Mouse (Mus musculus): Measurements from ENCODE around the gene Gpr37.

The Gpr37 gene

DNA sequence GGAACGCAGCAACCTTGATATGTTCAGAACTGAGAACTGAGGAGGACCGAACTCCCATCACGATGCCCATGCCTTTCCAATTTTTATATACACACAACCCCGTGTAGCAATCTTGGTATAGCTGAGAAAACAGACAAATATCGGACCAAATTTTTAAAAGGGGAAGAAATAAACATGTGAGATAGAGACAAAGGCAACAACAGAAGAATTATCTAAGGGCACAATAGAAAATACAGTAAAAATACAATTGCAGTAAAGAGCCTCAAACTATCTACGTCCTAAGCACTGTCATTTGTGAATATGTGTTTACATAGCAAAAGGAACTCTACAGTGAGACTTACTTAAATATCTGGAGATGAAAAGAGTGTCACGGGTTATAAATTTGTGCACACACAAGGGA lies at the start of gene Gpr37:
Gpr37 (minus strand) TSS at position 101 of the 400 bp plus-strand sequence.
- DNase-seq (ENCODE audit: low spot score in 2 of 2), result no peak

DNA sequence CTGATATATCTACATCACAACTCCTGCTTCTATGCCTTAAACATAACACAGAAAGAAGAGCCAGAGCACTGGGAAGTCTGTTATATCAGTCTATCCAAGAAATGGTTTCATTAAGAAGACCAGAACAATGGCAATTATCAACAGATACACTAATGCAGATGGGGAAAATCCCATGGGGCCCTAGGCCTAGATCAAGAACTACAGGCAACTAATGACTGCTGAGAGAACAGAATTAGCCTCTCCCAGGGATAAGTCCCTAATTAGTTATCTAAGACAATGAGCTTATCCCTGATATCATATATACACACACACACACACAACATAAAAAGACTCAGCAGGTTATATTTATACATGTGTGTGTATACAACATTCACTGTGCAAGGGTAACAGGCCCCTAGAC lies 46.0 kb upstream of the Gpr37 start:
- no peak for DNase-seq (ENCODE audit: low spot score in 2 of 2)

DNA sequence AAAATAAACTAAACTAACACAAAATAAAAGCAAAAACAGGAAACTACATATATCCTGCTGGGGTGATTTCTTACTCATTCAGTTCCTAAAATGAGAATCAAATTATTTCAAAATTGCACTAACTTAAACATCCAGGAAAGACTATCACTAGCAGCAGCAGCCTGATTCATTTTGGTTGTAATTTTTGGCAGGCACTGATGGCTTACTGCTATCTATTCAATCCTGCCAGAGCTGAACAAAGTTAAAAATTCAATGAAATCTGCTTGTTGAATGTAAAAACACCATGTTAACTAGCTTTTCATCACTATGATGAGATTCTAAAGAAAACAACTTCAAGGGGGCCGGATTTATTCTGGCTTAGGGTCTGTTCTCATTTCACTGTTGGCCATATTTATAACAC lies 36.0 kb upstream of the Gpr37 start:
- no peak for DNase-seq (ENCODE audit: low spot score in 2 of 2)

DNA sequence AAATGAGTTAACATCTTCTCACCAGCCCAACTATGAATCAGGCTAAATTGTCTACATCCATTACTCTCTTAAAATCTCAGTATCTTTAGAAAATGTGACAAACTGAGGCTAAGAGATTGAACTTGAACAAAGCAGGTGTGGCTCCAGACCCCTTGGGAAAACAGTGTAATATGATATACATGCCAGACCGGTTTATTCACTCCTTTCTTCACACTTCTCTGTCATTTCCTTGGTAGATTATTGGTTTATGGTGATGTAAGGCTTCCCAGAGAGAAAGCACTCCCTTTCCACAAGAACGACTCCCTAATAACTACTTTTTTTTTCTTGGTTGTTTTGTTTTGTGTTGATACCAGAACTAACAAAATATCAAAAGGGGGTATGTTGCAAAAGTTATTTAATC lies 20.1 kb upstream of the Gpr37 start:
- no peak for DNase-seq (ENCODE audit: low spot score in 2 of 2)

DNA sequence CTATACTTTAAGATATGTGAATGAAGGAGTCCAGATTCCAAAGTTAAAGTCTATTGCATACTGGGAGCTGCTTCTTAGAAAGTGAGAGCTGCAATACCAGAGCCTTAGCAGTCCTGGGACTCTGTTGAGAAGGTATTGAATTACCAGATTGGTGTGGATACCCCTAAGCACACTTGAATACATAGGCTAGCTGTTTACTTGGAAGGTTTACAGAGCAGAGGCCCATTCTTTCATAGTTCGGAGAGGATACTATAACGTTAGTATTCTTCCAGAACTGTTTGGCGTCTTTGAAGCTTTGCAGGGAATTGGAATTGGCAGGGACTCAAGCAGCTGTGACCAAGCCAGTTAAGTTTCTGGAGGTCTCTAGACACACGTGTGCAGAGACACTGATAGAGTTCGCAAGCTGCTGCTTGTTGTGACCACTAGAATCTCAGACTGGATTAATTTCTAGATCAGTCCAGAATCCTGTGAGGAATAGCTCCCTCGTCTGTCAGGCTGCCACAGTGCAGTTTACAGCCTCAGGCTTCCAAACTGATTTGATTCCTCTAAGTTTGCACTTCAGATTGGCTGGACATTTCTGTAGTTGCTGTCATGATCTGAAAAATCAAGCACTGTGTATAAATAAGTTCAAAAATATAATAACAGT lies 18.8 kb upstream of the Gpr37 start:
- DNase-seq (ENCODE audit: low spot score in 2 of 2), result no peak

DNA sequence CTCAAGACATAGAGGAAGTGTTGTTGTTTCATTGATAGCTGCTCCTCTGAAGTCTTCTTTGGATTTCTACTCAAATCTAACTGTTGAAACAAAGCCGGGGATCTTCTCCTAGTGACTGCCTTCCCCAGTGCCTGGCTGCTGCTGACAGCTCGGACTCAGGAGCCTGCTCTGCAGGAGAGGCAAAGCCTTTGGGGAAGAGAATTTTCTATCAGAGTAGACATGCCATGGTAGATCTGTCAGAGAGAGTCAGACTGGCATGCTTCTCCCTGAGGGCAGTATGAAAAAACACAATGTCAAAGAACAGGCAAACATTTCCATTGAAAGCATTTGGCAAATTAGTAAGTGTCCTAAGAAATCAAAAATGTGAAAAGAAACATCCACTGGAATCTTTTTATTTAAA lies 9.4 kb upstream of the Gpr37 start:
- DNase-seq (ENCODE audit: low spot score in 2 of 2), result no peak

DNA sequence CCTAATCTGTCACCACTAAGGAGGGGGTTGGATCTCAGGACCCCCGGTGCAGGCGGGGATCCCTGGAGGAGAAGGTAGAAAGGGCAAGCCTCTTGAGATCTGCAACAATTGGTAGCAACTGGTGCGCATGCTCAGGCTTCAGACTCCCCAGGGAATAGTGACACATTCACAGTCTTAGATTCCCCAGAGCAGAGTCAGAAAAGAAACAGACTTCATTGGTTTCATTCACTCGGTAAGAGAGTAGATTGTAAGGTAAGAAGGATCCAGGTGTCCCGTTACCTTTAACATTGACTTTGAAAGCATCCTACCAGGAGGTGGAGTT lies 284 bp downstream of the Gpr37 start:
- no peak for DNase-seq (ENCODE audit: low spot score in 2 of 2)

DNA sequence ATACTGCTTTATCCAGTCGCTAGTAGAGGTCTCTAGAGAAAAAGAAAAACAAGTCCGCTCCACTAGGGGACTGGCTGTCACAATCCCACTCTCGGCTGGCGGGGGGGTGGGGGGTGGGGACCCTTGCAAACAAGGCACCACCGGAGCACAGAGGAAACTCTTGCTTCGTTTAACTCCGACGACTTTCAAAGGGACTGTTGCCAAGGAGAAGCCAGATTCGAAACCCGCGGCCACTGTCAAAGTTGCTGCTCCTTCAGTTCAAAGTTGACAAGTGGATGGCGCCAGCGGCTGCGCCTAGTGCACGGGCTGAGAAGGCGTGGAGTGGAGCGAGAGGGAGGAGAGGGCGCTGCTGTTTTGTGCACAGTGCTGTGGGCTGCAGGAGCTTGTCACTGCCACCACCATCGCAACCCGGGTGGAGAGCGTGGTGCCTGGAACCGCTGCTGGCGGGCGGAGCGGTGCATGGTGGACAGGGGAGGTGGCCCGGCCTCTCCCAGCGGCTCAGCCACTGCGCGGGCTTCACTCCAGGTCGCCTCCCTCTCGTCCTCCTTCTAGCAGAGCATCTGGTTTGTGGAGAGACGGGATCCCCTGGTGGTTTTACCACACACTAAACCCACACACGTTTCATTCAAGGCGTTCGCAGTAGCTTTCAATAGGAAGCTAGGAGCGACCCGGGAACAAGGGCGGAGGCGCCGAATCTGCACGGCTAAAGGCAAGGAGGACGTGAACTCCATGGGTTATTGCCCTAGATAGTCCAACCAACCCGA lies 827 bp downstream of the Gpr37 start:
- DNase-seq (ENCODE audit: low spot score in 2 of 2), result no peak

DNA sequence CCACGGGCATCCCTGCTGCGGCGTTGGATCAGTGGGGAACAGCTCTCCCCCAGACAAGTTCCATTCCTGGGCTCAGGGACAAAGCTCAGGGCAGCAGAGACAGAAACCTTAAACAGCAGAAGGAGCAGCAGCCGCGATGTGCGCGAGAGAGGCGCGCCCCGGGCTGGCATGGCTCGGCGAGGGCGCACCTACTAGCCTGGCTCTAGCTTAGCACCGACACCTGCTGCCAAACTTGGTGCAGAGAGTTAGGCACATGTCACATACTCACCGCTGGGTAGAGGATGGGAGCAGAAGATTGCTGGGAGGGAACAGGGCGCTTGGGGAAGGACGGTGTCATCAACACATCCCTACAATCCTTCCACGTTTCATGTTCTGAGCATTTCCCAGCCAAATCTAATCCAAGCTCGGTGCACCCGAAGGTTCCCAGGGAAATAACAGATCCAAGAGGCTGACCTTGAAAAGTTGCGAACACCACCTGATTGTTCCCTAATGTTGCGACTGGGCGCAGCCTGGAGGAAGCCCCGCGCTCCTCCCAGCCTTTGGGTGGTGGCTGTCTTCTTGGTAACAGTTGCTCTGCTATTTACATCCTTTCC lies 1.5 kb downstream of the Gpr37 start:
- no peak for DNase-seq (ENCODE audit: low spot score in 2 of 2)

DNA sequence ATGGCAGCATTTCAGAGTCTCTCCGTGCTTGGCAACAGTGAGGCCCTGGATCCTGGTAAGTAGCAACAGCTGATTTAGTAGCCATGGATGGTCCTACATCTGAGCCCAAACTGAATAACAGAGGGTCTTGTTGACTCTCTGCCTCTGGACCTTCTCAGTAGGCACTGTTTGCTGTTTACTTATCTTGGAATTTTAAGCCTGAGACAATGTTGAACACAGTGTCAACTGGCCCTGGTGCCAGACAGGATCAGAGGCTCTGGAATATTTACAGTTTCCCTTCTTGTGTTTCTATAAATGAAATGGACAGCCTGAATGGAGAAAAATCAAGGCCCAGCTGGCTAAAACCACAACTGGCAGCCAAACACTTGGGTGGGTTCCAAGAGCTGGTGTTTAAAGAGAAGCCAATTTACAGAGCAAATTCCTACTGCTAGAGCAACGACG lies 3.7 kb downstream of the Gpr37 start:
- no peak for DNase-seq (ENCODE audit: low spot score in 2 of 2)

DNA sequence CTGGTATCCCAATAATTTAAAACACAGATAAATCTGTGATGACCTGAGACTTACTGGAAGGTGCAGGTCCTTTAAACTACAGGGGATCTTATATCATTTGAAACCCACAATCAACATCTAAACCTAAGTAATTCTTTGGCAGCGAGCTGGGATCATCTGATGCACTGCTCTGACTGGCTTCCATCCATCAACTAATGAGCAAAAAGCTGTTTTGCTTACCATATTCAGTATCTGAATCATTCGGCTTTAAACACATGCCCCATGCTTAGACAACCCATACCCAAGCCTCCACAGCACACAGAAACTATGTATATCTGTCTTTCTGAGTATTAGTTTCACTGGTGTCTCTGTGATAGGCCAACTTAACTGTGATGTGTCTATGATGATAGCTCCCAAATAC lies 6.1 kb downstream of the Gpr37 start:
- no peak for DNase-seq (ENCODE audit: low spot score in 2 of 2)

DNA sequence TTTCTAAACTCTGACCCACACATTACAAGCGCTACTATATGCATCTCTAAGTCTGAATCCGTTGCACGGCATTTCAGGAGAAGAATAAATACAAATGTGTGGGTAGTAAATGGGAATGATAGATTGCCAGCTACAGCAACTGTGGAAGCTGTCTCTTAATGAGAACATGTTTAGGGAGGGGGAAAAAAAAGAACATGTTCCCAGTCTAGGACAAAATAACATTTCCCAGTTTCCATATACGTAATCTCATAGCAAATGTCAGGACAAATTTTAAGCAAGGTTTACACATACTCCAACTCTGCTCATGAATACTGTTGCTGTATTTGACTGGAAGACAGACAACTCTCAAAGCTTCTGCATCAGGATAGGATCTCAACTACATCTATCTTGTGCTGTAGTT lies 15.4 kb downstream of the Gpr37 start:
- DNase-seq (ENCODE audit: low spot score in 2 of 2), result no peak

DNA sequence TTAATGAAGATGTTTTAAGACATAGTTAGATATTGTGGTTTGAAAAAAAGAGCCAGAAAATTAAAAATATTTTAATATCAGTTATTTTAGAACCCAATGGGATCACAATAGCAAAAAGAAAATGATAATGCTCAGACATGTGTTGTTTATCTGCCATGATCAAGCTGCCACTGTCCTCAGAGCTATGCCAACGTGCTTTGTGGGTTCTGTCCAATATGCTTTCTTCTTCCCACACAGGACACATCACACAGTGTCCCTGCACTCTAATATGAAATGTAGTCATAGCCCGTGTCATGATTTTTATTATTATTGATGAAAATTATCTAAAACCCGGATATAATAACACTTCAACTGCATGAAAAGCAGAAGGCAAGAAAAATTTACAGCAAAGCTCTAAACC lies 16.7 kb downstream of the Gpr37 start:
- DNase-seq (ENCODE audit: low spot score in 2 of 2), result no peak

DNA sequence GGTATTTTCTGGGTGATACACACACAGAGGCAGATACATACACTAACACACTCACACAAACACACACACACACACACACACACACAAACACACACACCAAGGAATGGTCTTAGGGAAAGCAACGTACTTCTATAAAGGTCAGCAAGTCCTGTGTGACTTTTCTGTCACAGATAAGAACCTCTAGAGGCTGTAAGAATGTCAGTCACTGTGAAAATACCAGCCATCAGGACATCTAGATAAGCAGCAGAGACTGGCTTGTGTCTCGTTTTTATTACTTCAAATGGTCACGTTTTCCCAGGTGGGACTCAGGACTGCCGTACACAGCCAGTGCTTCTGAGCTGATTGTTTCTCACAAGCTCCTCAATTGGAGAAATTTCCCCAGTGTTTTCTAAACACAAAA lies 20.4 kb downstream of the Gpr37 start:
- no peak for DNase-seq (ENCODE audit: low spot score in 2 of 2)

DNA sequence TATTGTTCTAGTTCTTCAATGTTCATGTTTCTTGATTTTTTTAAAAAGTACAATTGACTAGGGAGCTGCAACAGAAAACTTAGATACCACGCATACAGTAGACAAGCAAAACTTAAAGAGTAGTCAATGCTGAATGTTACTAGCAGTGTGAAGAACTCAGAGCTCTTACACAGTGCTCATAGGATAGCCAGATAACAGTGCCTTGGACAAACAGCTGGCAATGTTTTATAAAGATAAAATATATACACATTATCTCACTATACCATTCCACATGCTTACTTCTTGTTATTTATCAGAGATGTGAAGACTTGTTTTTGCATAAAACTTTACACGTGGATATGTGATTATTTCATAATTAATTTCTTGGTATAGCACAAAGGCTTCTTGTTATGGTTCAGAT lies 26.6 kb downstream of the Gpr37 start:
- DNase-seq (ENCODE audit: low spot score in 2 of 2), result no peak

DNA sequence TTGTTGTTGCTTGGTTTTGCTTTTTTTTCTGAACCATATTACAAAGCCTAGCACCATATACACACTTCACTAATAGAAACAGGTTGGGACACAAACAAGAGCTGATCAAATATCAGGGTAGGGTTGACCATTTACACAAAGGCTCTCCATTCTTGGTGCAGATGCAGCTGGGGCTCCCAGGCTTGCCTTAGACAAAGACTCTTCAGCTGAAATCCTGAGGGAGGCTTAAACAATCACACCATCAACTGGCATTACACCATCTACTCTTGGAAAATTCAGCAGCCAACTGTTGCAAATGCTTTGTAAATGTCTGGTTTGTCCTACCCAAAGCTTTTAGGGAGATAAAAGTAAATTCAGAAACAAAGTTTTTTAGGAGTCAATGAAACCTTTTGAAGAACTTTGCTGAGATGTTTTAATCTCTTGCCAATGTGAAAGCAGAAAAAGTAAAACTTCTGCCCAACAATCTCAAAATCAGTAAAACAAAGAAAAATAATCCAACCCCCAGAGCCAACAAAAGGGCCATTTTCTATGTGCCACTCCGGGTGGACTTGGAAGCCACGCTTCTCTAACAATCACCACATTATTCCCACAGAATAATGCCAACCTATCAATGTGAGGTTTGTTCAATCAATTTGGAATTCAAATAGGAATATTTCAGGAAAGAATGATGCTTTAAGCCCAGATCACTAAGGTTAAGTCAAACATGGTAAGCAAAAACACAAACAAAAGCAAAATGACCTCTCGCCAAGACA lies 30.4 kb downstream of the Gpr37 start:
- no peak for DNase-seq (ENCODE audit: low spot score in 2 of 2)

All from thymus, postnatal 10 days (tissue).